Mouse (Mus musculus): ENCODE measurements around the gene Gnmt.
A peak's percentile ranks its signal among the peaks of the same experiment; 100 is the strongest.

Gnmt gene

DNA sequence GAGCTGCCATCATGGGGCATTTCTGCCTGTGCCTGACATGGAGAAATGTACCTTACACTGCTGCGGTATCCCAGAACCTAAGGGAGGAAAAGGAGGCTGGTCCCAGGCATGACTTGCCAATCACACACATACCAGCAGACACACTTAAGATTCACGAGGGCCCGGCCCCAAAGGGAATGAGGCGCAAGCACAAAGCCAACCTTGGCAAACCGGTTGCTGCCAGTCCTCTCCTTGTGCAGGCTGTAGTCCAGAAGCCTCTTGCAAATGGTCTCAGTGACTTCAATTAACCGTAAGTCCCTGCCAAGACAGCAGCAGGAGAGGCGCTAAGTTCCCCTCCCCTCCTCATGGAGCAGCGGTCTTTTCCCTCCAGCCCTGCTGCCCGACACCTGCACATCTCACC lies 14.0 kb upstream of the Gnmt start:
- DNase-seq (ENCODE audit: low read depth, low spot score) = no peak

DNA sequence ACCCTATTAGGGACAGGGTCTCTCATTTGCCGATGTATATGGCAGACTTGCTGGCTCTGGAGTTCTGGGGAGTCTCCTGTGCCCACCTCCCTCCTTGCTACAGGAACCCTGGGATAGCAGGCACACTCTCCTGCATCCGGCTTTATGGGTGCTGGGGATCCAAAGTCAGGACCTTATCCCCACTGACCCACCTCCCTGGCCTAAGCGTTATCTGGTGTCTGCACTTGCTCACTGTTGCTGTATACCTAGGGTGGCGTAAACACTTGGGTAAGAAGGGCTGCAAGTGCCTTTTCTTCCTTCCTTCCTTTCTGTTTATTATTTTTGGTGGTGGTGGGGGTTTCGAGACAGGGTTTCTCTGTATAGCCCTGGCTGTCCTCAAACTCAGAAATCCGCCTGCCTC lies 12.3 kb upstream of the Gnmt start:
- DNase-seq (ENCODE audit: low read depth, low spot score) = no peak

DNA sequence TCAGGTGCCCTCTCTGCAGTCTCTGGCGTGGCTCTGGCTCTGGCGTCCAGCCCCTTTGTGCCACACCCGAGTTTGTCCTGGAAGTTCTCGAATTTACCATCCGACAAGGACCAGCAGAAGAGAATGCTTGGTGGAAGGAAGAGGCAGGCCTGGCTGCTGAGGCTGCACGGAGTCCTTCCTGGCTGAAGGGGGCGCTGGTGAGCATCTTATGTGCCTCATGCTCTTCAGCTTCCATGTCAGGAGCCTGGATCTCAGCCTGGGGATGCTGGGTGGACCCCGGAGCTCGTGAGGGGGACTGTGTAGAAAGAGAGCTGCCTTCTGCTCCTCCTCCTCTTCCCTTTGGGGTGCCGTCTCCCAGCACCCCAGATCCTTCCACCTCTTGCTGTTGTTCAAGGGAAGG lies 7.2 kb upstream of the Gnmt start:
- no peak for DNase-seq (ENCODE audit: low read depth, low spot score)

DNA sequence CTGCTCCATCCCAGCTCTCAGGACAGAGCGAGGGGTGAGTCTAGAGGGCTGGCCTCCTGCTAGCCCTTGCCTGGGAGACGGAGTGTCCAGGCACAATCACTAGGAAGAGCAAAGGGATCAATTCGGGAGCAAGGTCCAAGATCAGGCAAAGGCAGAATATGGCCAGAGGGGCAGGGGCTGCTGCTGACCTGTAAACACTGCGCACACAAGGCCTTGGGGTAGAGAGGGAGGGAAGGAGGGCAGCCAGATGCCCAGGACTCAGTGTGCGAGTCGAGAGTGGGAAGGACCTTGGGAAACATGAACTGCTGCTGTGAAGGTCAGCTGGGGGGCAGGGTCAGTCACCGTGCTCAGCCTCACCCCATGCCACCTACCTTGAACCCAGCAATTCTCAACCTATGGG lies 6.3 kb upstream of the Gnmt start:
- no peak for DNase-seq (ENCODE audit: low read depth, low spot score)

DNA sequence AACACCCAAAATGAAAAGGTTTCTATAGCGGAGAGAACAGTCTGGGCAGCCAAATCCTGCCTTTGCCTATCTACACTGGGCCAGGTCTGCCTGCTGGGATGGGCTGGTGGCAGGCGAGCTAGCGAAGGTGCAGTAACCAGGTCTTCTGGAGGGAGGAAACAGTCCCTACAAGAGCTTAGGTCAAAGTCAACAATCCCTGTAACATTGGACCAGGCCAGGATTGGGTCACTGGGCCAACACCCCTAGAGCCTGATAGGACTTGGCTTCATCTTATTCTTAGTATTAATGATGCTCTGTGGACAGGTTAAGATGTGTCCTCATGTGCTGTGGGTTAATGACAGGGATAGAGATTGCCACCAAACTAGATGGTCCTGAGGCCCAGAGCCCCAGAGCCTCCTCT lies 5.1 kb upstream of the Gnmt start:
- DNase-seq (ENCODE audit: low read depth, low spot score) = no peak

DNA sequence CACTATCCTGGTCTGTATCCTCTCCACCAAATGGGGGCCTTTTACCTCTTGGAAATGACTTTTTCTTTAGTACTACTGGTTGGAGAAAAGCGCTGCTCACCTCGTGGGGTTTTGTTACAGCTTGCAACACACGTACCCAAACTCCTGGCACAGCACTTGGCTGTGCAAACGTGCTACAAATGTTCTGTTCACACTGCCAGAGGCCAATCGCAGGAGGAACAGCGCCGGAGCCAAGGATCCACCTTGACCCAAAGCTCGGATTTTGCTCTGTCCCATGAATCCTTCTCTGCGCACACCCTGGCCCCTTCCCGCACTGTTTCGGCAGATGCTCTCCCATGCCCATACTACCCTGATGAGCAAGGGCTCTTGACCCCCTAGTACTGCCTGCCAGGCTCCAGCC lies 472 bp downstream of the Gnmt start:
- no peak for DNase-seq (ENCODE audit: low read depth, low spot score)

DNA sequence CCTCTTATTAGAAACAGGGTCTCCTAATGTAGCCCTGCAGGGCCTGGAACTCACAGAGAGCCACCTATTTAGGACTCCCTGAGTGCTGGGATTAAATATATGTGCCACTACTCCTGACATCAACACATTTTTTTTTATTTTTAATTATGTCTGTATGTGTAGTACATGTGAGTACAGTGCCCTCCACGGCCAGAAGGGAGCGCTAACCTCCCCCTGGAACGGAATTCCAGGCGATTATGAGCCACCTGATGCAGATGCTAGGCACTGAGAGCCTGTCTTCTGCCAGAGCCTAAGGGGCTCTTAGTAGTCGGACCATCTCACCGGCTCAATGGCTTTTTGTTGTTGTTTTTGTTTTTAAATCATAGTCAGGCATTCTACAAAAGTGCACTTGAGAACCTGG lies 947 bp downstream of the Gnmt start:
- peak; percentile 35 for DNase-seq (ENCODE audit: low read depth, low spot score)

DNA sequence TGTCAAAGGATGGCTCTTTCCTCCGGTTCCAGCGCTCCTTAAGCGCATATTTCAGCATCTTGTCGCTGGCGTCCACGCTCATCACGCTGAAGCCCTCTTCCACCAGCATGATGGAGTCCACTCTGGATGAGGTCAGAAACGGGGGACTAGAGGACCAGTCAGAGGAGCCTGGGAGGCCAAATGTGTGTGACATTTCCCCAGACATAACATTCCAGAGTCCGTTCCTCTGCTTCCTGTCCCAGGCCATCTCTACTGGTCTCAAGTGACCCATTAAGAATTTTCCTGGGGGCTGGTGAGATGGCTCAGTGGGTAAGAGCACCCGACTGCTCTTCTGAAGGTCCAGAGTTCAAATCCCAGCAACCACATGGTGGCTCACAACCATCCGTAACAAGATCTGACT lies 1.7 kb downstream of the Gnmt start:
- no peak for DNase-seq (ENCODE audit: low read depth, low spot score)

DNA sequence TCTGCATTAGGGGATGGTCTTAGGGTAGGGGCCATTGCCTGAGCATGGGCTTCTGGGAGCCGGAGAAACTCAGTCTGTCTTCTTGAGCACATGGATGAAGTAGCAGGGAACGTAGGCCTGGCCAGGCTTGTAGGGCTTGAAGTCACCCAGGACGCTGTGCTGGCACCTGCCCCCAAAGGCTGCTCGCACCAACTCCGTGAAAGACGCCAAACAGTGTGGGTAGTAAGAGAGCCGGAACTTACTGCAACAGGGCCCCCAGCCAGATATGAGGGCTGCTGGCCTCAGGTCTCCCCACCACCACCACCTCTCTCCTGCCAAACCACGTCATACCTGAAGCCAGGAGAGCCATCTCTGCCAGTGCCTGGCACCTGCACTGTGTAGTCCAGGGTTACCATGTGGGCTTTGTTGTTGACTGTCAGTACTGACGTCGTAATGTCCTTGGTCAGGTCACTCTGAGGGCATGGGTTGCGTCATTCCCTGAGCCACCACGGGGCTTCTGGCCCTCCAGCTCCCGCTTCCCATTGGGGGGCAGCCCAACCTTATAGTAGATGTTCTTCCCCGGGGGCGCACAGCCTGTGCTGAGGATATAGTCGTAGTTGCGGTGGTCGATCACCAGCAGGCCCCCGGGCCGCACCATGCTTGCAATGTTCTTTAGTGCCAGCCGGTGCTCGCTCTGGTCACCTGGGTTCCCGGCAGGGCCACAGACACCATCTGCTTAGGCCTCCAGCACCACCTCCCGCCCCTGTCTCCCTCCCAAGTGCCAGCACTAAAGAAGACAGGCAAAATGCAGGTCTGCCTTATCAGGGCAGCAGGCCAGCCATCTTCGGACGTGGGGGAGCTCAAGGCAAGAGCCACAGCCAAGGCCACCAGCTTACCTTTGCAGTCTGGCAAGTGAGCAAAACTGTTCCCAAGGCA lies 3.0 kb downstream of the Gnmt start:
- DNase-seq (ENCODE audit: low read depth, low spot score) = no peak

DNA sequence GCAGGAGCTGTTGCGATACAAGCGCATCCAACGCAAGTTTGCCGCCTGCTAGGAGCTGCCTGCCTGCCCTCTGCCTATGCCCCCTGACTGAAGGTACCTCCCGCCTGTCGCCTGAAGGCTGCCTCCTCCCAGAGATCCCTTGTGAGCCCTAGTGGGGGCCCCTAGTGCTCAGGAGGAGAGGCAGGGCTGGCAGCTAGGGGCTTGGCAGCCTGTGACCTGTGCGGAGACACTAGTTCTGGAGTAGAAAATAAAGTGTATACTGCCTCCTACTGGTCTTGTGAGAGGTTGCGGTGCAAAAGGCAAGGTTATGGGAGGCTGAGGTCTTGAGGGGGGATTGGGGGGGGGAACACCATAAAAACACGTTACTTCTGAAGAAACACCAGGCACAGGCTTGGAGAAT lies 3.7 kb downstream of the Gnmt start:
- DNase-seq (ENCODE audit: low read depth, low spot score) = peak; percentile 52

DNA sequence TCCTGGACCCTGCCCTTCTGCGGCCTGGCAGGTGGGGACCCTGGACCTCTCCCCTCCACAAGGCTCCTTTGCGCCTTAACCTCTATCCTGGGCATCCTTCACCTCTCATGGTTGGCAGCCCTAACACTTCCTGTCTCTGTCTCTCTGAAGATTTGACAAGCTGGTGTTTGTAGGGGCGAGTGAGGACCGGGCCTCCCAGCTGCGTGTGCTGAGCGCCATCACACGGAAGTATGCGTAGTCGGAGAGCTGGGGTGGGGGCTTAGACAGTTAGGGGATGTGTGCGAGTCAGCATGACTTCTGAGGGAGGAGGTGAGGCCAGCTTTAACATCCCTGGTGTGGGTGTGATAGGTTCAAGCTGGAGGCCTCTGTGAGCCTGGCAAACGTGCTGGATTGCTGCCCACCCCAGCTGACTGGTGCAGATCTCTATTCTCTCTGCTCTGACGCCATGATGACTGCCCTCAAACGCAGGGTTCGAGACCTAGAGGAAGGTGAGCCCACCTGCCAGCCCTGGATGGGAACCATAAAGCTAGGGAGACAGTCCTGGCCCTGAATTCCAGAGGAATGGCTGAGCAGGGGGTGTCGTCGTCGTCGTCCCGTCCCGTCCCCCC lies 4.4 kb downstream of the Gnmt start:
- DNase-seq (ENCODE audit: low read depth, low spot score) = no peak

DNA sequence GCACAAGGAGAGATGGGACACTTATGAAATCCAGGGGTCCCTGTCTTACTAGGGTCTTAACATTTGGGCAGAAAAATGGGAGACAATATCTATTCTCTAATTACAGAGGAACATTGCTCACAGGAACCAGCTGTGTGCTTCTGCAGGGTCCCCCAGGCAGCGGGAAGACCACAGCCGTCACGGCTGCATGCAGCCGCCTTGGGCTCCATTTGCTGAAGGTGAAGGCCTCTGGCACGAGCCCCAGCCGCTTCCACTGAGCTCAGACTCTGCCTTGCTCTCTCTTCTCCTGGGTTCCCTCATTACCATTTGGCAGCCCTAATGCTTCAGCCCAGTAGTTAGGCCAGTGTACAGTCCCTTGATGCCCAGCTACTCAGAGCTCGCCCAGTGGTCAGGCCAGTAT lies 7.9 kb downstream of the Gnmt start:
- no peak for DNase-seq (ENCODE audit: low read depth, low spot score)

DNA sequence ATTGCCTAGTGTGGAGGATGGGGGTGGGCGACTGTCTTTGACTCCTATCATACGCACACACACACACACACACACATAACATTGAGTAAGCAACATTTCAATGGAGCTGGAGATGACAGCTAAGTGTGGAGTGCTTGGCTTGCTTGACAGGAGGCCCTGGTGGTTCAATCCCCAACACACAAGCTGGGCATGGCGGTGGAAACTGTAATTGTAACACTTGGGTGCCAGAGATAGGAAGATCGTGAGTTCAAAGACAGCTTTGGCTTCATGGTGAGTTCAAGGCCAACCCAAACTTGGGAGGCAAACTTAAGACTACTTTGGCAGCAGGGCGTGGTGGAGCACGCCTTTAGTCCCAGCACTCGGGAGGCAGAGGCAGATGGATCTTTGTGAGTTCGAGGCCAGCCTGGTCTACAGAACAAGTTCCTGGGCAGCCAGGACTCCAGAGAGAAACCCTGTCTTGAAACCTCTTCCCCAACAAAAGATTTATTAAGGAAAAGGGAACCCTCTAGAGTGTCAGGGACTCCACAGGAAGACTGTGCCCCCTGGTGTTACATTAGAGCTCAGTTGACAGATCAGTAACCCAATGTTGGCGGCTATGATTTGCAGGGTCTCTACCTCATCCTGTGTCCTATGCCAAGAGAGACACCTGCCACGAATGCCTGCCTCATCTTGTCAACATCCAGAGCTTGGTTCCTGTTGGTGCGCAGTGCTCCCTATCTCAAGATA lies 14.0 kb downstream of the Gnmt start:
- peak; percentile 24 for DNase-seq (ENCODE audit: low read depth, low spot score)

DNA sequence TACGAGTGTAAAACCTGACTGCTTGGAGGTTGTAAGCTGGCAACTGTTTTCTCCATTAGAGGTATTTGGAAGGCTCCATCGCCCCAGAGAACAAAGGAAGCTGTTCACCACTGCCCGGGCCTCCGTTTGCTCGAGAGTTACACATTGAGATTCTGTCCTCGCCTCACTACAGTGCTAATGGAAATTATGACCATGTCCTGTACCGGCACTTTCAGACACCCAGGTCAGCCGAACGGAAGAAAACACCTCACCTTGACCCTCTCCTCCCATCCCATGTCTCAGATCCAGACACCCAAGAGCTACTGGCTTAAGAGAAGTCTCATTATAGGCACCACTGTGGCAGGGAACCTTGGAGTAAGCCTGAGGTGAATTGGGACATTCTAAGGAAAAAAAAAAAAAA lies 15.1 kb downstream of the Gnmt start:
- no peak for DNase-seq (ENCODE audit: low read depth, low spot score)

DNA sequence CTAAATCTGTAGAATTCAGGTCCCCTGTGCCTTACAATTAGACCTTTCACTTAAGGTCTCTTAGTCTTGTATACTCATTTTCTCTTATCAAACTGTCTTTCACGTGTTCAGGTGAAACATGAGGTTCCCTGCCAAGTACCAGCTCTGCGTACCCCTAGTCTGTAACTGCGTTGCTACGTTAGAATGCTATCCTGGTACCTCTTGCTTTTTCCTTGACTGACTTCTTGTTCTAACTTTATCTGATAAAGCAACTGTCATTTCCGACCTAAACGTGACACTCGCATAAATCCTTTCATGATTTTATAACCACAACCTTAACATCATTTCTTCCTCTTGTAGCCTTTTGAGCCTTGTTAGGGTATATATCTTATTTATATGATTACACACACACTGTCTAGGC lies 16.5 kb downstream of the Gnmt start:
- no peak for DNase-seq (ENCODE audit: low read depth, low spot score)

DNA sequence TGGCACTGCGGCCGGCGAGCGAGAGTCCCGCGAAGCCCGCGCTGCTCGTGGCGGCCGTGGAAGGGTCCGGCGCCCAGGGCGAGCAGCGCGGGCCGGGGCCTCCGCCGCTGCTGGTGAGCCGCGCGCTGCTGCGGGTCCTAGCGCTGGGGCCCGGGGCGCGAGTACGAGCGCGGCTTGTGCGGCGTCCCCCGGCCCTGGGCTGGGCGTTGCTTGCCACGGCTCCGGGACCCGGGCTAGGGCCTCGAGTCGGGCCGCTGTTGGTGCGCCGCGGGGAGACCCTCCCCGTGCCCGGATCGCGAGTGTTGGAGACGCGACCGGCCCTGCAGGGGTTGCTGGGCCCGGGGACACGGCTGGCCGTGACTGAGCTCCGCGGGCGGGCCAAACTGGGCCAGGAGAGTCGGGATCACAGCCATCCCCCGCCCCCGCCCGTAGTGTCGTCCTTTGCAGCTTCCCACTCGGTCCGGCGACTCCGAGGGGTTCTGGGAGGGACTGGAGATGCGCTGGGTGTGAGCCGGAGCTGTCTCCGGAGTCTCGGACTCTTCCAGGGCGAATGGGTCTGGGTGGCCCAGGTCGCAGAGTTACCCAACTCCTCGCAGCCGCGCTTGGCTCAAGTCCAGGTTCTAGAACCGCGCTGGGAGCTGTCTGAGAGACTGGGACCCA lies 17.2 kb downstream of the Gnmt start:
- DNase-seq (ENCODE audit: low read depth, low spot score) = no peak

DNA sequence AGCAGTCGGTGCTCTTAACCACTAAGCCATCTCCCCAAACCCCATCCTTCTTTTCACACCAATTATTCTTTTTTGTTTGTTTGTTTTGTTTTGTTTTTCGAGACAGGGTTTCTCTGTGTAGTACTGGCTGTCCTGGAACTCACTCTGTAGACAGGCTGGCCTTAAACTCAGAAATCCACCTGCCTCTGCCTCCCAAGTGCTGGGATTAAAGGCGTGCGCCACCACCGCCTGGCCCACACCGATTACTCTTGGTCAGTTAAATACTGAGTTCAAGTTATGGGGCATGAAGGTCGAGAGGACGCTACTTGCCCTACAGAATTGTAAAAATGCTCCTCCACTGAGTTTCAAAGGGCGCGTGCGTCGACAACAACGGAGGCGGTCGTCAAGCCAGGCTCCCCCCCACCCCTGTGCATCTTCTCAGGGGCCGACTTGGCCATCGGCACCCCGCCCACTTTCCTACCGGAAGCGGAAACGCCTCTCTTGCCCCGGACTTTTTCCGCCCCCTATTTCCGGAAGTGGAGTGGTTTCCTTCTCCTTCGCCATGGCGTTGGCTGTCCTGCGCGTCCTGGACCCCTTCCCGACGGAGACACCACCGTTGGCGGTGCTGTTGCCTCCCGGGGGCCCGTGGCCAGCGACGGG lies 17.9 kb downstream of the Gnmt start, which contains the start of gene Pex6:
Gene Pex6 (plus strand): TSS at position 505 of the 639 bp plus-strand sequence.
- DNase-seq (ENCODE audit: low read depth, low spot score) = peak; percentile 93

DNA sequence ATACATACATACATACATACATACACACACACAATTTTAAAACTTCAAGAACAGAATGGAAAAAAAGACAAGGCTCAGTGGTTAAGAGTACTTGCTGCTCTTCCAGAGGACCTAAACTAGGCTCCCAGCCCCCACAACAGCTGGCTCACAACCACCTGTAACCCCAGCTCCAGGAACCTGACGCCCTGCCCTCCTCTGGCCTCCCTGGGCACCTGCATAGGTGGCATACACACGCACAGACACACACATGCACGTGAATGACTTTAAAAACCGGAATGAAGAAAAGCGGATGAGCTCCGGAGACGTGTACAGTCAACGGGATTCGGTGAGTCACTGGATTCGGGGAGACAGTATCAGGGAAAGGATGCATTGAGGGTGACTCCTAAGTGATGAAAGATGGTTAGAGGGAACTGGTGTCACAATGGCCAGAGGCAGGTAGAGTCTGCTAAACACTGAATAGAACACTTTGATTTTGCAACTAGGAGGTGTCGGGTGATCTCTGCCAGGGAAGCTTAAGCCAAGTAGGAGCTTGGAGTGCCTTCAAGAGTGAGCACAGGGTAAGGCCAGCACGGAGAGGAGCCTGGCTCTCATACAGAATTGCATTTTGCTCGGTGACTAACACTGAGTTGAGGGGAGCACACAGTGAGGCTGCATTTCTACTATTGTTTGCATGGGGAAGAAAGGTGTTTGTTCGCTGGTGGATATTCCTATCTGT lies 22.4 kb downstream of the Gnmt start:
- DNase-seq (ENCODE audit: low read depth, low spot score) = no peak

DNA sequence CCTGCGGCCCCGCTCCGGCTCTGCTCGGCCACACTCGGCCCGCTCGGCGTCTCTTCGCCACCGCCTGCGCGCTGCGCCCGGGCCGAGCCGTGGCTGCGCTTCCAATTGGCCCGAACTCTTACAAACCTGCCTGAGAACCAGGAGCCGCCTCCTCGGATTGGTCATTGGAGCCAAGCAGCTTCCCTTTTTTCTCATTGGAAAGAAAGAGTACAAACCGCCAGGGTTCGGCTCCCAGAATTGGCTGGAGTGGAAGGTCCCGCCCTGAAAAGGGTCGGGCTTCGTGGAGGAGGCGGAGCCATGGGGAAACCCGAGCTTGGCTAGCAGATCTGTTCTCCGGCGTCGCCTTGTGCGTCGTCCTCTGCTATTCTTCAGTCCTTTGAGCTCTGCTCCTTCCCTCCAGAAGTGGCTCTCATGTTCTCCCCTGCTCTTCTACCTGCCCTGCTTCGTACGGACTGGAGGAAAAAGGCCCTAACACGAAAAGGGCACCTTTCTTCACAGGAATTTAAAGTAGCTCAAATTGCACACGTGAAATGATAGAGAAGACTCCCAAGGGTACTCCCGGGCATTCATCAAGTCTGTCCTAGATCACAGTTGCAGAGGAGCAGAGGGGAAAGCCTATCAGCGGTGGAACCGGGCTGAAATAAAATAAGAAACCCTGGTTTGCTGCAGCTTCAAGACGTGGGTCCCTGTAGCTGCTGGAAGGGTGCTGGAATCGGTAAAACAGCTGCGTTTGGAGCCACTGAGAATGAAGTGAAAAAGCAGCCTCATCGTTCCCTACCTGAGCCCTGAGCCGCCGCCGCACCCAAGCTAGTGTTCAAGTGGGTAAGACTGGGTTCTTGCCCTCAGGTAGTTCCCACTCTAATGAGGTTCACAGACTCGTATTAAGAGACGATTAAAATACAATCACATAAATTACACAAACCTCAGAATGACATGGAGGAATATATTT lies 23.8 kb downstream of the Gnmt start, which contains the start of gene Ppp2r5d:
Gene Ppp2r5d (minus strand): TSS at position 225 of the 949 bp plus-strand sequence.
- peak; percentile 98 for DNase-seq (ENCODE audit: low read depth, low spot score)

All from forelimb bud, embryonic 11.5 days (tissue).